Mouse (Mus musculus) midbrain, embryonic 14.5 days (tissue): ENCODE measurements around the gene Clca3a1. TPM values are rescaled to one million over a fixed set of nuclear protein-coding genes. Genes with fewer than 3 reads are reported as not detected.
"Not testable (repeated sequence)": the region's sequence is repeated elsewhere in the genome, so short reads cannot be mapped to it uniquely, and the experiment has no call there.

Source experiments
- ATAC-seq: fragments of 200-750 bp; cut with Nextera tagmentation; 2 replicates; pipeline ENCODE4 v1.8.0; 2017; ENCODE audit warnings: moderate number of reproducible peaks, moderate library complexity; ENCODE audit not compliant: low FRiP score, low TSS enrichment
- DNase-seq: peaks from one replicate; pipeline ENCODE4 v3.0.0-alpha.2; 2015
- H3K27ac ChIP-seq: fragments of 300-500 bp; sonication (generic); replicated peaks from 2 replicates; pipeline ENCODE4 v1.5.1; 2014; ENCODE audit warnings: mild to moderate bottlenecking, low read depth, low read length, moderate library complexity
- H3K27me3 ChIP-seq: fragments of 300-500 bp; sonication (generic); 2 replicates; pipeline ENCODE4 v1.6.1; 2014; ENCODE audit warnings: low read length, control low read depth, mixed read lengths; ENCODE audit not compliant: control insufficient read depth, insufficient read depth
- H3K36me3 ChIP-seq: fragments of 300-500 bp; sonication (generic); 2 replicates; pipeline ENCODE4 v1.6.1; 2014; ENCODE audit warnings: low read length, control low read depth; ENCODE audit not compliant: control insufficient read depth, insufficient read depth
- H3K4me1 ChIP-seq: fragments of 300-500 bp; sonication (generic); 2 replicates; pipeline ENCODE4 v1.6.1; 2014; ENCODE audit warnings: mild to moderate bottlenecking, antibody characterized with exemption, low read length, control low read depth; ENCODE audit not compliant: control insufficient read depth, insufficient read depth
- H3K4me2 ChIP-seq: fragments of 300-500 bp; sonication (generic); 2 replicates; pipeline ENCODE4 v1.6.1; 2014; ENCODE audit warnings: mild to moderate bottlenecking, low read length, moderate library complexity
- H3K4me3 ChIP-seq: fragments of 300-500 bp; sonication (generic); replicated peaks from 2 replicates; pipeline ENCODE4 v1.5.1; 2014; ENCODE audit warnings: low read depth, low read length
- H3K9ac ChIP-seq: fragments of 300-500 bp; sonication (generic); replicated peaks from 2 replicates; pipeline ENCODE4 v1.6.1; 2014; ENCODE audit warnings: mild to moderate bottlenecking, low read length, moderate library complexity
- H3K9me3 ChIP-seq: fragments of 300-500 bp; sonication (generic); 2 replicates; pipeline ENCODE4 v1.6.1; 2016; ENCODE audit warnings: low read length, control low read depth, mixed read lengths; ENCODE audit not compliant: control insufficient read depth
- WGBS: fragments of 180-500 bp; shearing (Covaris S2); extraction: QIAGEN DNeasy Blood & Tissue Kit; methylation state at CpG from one replicate; pipeline ENCODE4 v1.1.7; 2014; 5-methylcytosine and 5-hydroxymethylcytosine counted together
- polyA plus RNA-seq: library from polyadenylated mRNA; unstranded; fragments of >200 nt; fragmentation: Nextera tagmentation; extraction: Ambion mirVana; gene quantifications from 2 replicates; pipeline ENCODE4 v1.2.1, GENCODE M21; 2014

Clca3a1 gene
- polyA plus RNA-seq: 0.18 and 0.25 TPM in 2 replicates

DNA sequence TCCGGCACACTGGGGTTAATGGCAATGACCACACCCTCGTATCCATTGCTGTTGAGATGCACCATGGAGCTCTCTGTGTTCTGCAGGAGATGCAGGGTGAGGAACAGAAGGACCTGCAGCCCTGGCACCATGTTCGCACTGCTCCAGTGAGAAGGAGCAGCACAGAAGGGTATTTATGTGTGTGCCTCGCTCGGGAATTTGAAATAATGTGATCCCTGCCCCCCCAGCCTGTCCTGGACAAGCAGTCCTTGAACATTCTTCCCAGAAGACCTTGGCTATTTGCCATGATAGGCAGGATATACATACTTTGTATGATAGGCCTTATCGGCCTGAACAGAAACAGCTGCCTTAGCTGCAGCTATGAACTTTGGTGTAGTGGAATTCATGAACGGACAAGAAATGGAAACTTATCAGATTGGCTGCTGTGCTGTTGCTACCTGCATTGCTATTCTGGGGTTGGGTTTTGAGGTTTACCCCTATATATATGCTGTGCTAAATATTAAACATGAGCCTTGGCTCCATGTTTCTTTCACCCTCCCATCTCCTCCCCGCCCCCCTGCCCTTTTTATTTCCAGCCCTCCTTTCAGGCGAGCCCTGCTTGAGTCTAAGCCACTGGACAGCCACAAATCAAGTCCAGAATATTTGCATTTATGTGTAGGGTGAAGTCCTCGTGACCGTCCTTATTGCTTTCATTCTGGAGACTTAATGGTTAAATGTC lies at the start of gene Clca3a1:
Clca3a1 (minus strand) TSS at position 386 of the 718 bp plus-strand sequence.
- no peak within 1 kb of the TSS for H3K27ac ChIP-seq
- no peaks in the 10 kb centered on the region for H3K9me3 ChIP-seq
- ATAC-seq (no peak), DNase-seq (no peak)
- no peak within 1 kb of the TSS for H3K4me3 ChIP-seq
- no peak within 1 kb of the TSS for H3K4me2 ChIP-seq
- 84% methylated on average over 9 of the region's 11 CpGs for WGBS
- no peak within 1 kb of the TSS for H3K9ac ChIP-seq
- no peaks in the 10 kb centered on the region for H3K27me3 ChIP-seq
- no peaks in the 10 kb centered on the region for H3K4me1 ChIP-seq
- no peaks in the 10 kb centered on the region for H3K36me3 ChIP-seq

DNA sequence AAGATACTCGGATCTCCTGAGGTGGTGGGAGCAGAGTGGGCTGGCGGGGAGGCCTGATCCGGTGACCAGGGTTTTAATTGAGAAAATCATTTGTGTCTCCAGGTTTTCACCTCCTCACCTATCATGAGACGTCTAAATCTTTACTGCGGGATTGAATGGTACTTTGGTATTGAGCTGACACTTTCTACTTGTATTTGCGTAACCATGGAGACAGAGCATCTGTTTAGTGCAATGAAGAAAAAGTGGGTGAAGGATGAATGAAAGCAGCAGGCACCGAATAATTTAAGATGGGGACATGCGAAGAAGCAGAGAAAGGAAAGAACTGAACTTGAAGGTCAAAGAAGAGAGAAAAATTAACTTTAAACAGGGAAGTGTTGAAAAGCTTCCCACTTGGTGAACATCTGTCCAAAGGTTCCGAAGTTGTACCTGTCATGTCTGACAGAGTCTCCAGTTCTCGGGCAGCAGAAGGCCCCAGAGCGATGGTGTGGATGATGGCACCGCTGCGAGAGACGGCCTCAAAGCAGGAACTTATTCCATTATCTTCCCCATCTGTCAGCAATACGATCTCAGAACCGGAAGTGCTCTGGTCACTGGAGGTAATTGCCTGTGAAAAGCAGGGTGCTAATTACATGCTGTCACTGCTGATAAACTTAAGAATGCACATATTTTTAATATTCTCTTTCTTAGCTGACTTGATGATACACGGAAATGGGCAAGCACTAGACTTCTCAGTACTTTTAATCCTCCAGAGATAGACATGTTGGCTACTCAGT lies 47.6 kb upstream of the Clca3a1 start:
- H3K4me3 ChIP-seq, H3K4me2 ChIP-seq, H3K9me3 ChIP-seq, H3K4me1 ChIP-seq, H3K27me3 ChIP-seq, DNase-seq, H3K9ac ChIP-seq, H3K36me3 ChIP-seq, H3K27ac ChIP-seq: not testable (repeated sequence)
- WGBS: 61% methylated on average over 14 of the region's 17 CpGs
- peak; percentile 24 for ATAC-seq

DNA sequence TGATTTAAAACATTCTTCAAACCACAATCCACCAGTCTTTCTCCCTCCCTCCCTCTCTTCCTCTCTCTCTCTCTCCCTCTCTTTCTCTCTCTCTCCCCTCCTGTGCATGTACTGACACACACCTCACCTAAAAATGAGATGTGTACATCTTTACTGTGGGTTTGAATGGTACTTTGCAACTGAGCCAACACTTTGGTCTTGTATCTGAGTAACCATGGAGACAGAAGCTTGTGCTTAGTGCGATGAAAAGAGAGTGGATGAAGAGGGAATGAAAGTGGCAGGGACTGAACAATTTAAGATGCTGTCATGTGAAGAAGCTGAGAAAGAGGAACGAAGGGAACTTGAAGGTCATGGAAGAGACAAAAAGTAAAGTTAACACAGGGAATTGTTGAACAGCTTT lies 45.8 kb upstream of the Clca3a1 start:
- not testable (repeated sequence) for H3K9me3 ChIP-seq, H3K4me1 ChIP-seq, ATAC-seq, DNase-seq, H3K27ac ChIP-seq, H3K36me3 ChIP-seq, H3K9ac ChIP-seq, H3K27me3 ChIP-seq, H3K4me3 ChIP-seq, H3K4me2 ChIP-seq
- 28% methylated on average over 2 of the region's 2 CpGs for WGBS

DNA sequence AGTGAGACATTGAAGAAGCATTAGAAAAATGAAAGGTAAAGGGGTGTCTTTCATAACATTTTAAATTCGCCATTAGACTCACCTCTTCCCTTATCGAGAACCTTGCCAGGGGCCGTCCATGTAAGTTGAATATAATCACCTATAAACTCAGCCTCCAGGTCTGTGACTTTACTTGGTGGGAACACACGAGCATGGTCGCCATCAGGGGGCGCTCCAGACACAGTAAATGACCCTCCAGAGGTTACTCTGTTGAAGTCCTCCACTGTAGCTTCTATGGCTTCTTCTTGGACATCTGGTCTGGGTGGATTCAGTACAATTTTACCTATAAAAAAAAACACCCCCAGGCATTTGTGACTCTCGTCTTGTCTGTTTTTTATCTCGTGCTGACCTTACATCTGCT lies 41.1 kb upstream of the Clca3a1 start:
- Histone ChIP-seq H3K9me3 (no peaks in the 10 kb centered on the region), H3K27me3 (no peaks in the 10 kb centered on the region), H3K9ac (no peak overlapping the region), H3K4me3 (no peak overlapping the region), H3K36me3 (no peaks in the 10 kb centered on the region), H3K27ac (no peak overlapping the region), H3K4me2 (no peak overlapping the region), H3K4me1 (no peaks in the 10 kb centered on the region)
- WGBS: 37% methylated on average over 8 of the region's 8 CpGs
- DNase-seq (peak; percentile 48), ATAC-seq (no peak)

DNA sequence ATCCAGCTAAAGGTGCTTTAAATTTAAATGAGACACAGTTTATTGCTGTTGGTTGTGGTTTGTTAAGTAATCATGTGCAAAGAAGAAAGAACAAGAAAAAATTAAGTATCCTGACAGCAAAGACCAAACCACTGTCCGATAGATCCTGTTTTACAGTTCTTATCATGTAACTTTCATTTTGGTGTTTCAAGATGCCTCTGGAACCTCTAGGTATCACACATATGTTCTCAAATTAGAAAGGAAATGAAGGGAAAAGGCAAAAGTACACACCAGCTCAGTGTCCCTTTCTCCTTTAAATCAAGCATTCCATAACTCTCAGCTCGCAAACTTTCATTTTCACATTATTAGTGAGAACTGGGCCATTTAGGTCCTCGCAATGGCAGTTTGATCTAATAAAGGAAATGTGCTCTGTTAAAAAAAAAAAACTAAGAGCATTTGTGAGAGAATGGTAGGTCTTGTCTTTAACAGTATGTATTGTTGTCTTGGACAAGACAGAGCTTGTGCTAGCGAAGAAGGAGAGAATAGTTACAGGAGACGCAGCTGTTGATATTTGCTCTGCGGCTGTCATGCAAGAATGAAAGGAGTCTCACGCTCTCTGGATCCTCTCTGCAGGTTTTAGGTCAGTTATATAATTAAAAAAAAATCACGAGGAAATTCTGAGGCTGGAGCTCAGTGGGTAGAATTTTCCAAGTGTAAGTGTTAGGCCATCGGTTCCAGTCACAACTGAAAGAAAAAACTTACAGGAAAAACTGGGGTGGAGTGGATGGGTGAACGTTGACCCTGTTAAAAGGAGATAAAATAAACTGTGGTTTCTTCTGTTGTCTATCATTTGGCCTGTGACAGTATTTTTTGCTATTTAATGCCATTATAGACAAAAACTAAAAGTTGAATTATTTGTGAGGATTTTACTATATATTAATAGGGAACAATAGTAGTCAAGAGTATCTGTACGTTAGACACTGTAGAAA lies 24.7 kb upstream of the Clca3a1 start:
- H3K9me3 ChIP-seq: no peaks in the 10 kb centered on the region
- H3K36me3 ChIP-seq: no peaks in the 10 kb centered on the region
- H3K4me2 ChIP-seq: no peak overlapping the region
- no peak overlapping the region for H3K27ac ChIP-seq
- WGBS: 86% methylated on average over 11 of the region's 11 CpGs
- no peak for ATAC-seq
- no peaks in the 10 kb centered on the region for H3K4me1 ChIP-seq
- no peak overlapping the region for H3K4me3 ChIP-seq
- H3K27me3 ChIP-seq: no peaks in the 10 kb centered on the region
- DNase-seq: no peak
- no peak overlapping the region for H3K9ac ChIP-seq

DNA sequence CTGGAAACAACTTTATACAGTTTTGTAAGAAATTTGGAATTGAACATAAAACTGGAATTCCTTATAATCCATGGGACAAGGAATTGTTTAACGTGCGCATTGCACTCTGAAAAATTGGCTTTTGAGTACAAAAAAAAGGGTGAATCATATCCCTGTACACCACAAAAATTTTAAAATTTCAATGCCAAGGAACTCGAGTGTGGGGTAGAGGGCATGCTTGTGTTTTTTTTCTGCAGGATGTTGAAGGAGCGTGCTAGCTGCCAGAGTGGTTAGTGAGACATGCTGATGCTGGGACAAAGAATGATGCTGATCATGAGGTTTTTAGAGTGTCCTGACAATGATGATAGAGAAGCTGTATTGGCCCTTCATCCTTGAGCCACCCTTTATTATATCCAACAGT lies 4.4 kb upstream of the Clca3a1 start:
- no peak for ATAC-seq
- DNase-seq: no peak

DNA sequence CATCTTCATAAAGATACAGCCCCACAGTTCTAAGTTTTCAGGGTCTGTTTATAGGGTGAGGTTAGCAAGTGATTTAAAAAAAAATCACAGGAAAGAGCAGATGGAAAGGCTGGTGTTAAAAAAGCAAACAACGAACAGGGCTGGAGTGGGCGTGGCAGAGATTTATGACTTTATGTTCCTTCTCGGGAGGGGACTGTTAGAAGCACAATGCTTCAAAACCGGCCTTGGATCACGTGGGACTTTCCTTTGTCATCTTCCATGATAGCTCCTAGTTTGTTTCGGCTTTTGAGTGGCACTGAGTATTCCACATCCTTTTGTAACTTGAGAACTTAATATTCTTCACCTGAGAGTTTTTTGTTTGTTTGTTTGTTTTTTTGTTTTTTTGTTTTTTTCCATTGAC lies 677 bp upstream of the Clca3a1 start:
- ATAC-seq (no peak), DNase-seq (no peak)
- Histone ChIP-seq H3K9me3 (no peaks in the 10 kb centered on the region), H3K9ac (no peak overlapping the region), H3K27me3 (no peaks in the 10 kb centered on the region), H3K27ac (no peak overlapping the region), H3K4me1 (no peaks in the 10 kb centered on the region), H3K4me3 (no peak overlapping the region), H3K4me2 (no peak overlapping the region), H3K36me3 (no peaks in the 10 kb centered on the region)
- WGBS: 81% methylated on average over 6 of the region's 6 CpGs

More for the DNA sequence above, 4.4 kb upstream of the Clca3a1 start:
- WGBS: 91% methylated on average over 4 of the region's 4 CpGs
- Histone ChIP-seq H3K36me3 (no peaks in the 10 kb centered on the region), H3K4me2 (no peak overlapping the region), H3K27me3 (no peaks in the 10 kb centered on the region), H3K9ac (no peak overlapping the region), H3K9me3 (no peaks in the 10 kb centered on the region), H3K4me1 (no peaks in the 10 kb centered on the region), H3K27ac (no peak overlapping the region), H3K4me3 (no peak overlapping the region)

DNA sequence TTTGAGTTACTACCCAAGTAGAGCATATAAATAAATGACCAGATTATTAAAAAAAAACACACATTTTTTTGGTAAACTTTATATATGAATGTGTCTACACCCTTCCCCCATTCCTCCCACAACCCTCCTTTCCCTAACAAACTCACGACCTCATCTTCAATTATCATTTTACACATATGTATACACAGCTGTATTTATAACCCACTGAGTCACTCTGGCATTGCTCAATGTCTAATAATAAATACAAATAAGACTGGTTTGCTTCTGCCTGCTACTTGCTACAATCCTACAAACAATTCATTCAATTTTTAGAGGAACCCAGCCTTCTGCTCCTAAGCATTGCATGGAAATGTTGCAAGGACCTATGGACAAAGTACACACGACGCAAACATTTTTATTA lies 1.1 kb downstream of the Clca3a1 start:
- no peak overlapping the region for H3K4me2 ChIP-seq
- no peaks in the 10 kb centered on the region for H3K9me3 ChIP-seq
- H3K27ac ChIP-seq: no peak overlapping the region
- H3K36me3 ChIP-seq: no peaks in the 10 kb centered on the region
- H3K4me1 ChIP-seq: no peaks in the 10 kb centered on the region
- H3K27me3 ChIP-seq: no peaks in the 10 kb centered on the region
- H3K9ac ChIP-seq: no peak overlapping the region
- H3K4me3 ChIP-seq: no peak overlapping the region
- 87% methylated on average over 3 of the region's 3 CpGs for WGBS
- DNase-seq: no peak
- no peak for ATAC-seq
